Mouse (Mus musculus) megakaryocyte, embryonic 14.5 days (primary cell): Measurements from ENCODE around the gene Ina.

ENCODE experiments used
- FLI1 ChIP-seq: IDR thresholded peaks from 2 replicates; pipeline ENCODE4 v1.6.1; 2012; ENCODE audit warnings: low read length, inconsistent platforms, mixed read lengths
- GATA1 ChIP-seq: IDR thresholded peaks from 3 replicates; pipeline ENCODE4 v1.6.1; 2012; ENCODE audit warnings: mixed read lengths, low read length, inconsistent platforms, borderline replicate concordance

- no peak for TF ChIP-seq GATA1
- no peak for TF ChIP-seq FLI1
Measured at GRCm38 (mm10) chr19:47065860-47066259, 51.4 kb downstream of the Ina start.
